Mouse (Mus musculus): ENCODE measurements around the gene Hexb. TPM values are rescaled to one million over a fixed set of nuclear protein-coding genes. Genes with fewer than 3 reads are reported as not detected.
"Not testable (repeated sequence)": the region's sequence is repeated elsewhere in the genome, so short reads cannot be mapped to it uniquely, and the experiment has no call there.

Gene Hexb
- polyA plus RNA-seq, 1 experiment = 180 TPM

DNA sequence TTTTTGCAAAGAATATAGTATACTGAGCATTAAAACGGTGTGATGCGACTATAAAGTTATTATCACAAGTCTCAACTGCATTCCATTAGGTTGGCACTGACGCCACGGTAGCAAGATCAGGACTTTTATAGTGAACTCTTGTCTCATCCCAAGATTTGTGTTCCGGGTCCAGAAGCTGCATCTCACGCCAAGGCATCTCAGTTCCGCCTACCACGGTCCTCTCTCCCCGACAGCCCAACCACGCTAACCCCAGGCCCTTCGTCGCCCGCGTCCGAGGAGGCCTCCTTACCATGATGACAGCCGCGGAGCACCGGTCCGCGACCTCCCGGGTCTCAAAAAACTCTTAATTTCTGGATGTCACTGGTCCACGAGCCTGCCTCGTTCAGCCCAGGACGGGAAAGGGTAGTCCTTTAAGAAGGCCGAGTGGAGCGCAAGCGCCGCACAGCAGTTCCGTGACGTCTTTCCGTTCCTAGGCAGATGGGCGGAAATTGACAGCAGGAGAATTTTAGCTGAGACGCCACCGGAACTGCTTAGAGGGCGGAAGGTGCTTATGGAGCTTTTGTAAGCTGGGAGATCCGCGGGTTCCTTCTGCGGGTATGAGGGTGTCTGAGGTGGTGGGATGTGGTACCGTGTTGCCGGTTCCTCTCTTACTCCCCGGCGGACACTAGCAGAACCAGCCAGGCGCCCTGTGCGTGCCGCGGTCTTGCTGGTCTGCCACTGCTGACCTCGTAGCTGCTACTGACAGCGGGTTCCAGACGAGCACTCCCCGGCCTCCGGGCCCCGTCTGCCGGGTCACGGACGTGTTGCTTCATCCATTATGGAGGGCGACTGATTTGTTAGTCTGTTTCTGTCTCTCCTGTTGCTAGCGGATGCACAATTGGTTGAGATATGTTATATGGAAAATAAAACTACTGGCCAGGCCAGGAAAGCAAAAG lies 60.4 kb downstream of the Hexb start, which contains the start of the genes Gfm2 and Nsa2:
Gene Gfm2, plus strand, starts transcription at position 472 of the 935 bp plus-strand sequence.
Gene Nsa2, minus strand, starts transcription at position 472 of the 935 bp plus-strand sequence.
- peak within 1 kb of the TSS; percentile 68 for H3K27ac ChIP-seq (ENCODE audit: control insufficient read depth, insufficient read depth, low read length)
- peaks cover 23% of the 10 kb centered on the region for H3K36me3 ChIP-seq (ENCODE audit: control insufficient read depth, insufficient read depth, low read length)
- H3K4me3 ChIP-seq (ENCODE audit: control insufficient read depth, insufficient read depth, low read length) = peak within 1 kb of the TSS; percentile 98
- under 1% methylated on average over 57 of the region's 57 CpGs for WGBS
- TF ChIP-seq POLR2A (IDR thresholded peaks at IDR 0.05; ENCODE audit: control insufficient read depth, extremely low read depth, insufficient read depth, low read length, poor library complexity) (peak; percentile 82), CTCF (IDR thresholded peaks at IDR 0.05; ENCODE audit: borderline replicate concordance, control insufficient read depth, extremely low read depth, insufficient read depth, low read length, poor library complexity) (peak; percentile 55; the same call in 1 of the 2 replicates)
- H3K4me1 ChIP-seq (replicated peaks; ENCODE audit: control insufficient read depth, insufficient read depth, low read length) = peaks cover 3% of the 10 kb centered on the region; the same call in 1 of the 2 replicates
- peak; percentile 89 for DNase-seq
- H3K27me3 ChIP-seq (ENCODE audit: control insufficient read depth, insufficient read depth, low read length) = no peaks in the 10 kb centered on the region

DNA sequence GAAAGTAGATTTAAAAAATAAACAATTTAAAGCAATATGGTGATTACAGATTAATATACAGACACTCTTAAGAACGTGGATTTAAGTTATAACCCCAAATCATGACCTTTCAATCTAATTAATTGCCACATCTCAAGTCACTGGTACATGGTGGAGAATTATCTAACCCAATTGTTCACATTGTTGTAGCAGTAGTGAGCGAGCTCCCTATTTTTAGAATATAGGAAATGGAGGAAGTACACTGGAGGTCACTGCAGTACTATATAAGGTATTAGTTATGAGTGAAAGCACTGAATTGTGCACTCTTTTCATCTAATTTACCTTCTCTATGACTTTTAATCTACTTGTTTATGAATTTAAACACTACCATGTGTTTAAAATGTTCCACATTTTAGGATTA lies 67.7 kb downstream of the Hexb start:
- H3K36me3 ChIP-seq (ENCODE audit: control insufficient read depth, insufficient read depth, low read length) = peaks cover 28% of the 10 kb centered on the region
- not testable (repeated sequence) for H3K4me1 ChIP-seq (replicated peaks; ENCODE audit: control insufficient read depth, insufficient read depth, low read length); H3K27me3 ChIP-seq (ENCODE audit: control insufficient read depth, insufficient read depth, low read length); H3K27ac ChIP-seq (ENCODE audit: control insufficient read depth, insufficient read depth, low read length); DNase-seq; H3K4me3 ChIP-seq (ENCODE audit: control insufficient read depth, insufficient read depth, low read length)
- no CpG with 5 or more reads among the region's 2 CpGs for WGBS

DNA sequence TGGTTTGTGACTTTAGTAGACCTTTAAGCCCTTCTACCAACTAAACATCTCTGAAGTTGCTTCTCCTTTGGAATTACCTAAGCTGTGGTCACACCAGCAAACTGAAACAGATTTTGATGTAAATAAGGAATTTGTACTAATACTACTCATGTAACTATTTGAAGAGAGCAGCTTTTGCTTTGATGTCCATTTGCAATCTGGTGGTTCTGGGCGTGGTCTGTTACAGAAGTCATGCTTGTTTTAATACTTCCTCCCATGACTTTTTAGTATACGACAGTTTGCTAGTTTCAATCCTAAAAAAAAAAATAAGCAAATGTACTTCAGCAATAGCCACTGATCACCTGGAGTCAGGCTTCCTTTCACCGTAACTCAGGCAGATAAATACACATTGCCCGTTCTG lies 68.5 kb downstream of the Hexb start:
- not testable (repeated sequence) for DNase-seq; H3K27me3 ChIP-seq (ENCODE audit: control insufficient read depth, insufficient read depth, low read length); H3K4me3 ChIP-seq (ENCODE audit: control insufficient read depth, insufficient read depth, low read length); H3K27ac ChIP-seq (ENCODE audit: control insufficient read depth, insufficient read depth, low read length); H3K4me1 ChIP-seq (replicated peaks; ENCODE audit: control insufficient read depth, insufficient read depth, low read length)
- WGBS = 95% methylated on average over 4 of the region's 4 CpGs
- peaks cover 23% of the 10 kb centered on the region for H3K36me3 ChIP-seq (ENCODE audit: control insufficient read depth, insufficient read depth, low read length)

Other genes with a start within 250 kb of the Hexb start
- 1.1 and 4.1 TPM in 2 replicates for gene 1700029F12Rik, start 164.0 kb downstream of the Hexb start, polyA plus RNA-seq (2012; rRNA removed)
- gene Fam169a, start 131.1 kb downstream of the Hexb start, polyA plus RNA-seq (2012; rRNA removed) = 0.03 TPM in 1 of 2 replicates, not detected in the other
- 0.90 and 1.5 TPM in 2 replicates for gene Gm6169, start 99.1 kb downstream of the Hexb start, polyA plus RNA-seq (2012; rRNA removed)
- gene Gfm2, start 60.4 kb downstream of the Hexb start, polyA plus RNA-seq (2012; rRNA removed) = 28.3 and 31.1 TPM in 2 replicates
- 28.3 and 37.3 TPM in 2 replicates for gene Nsa2, start 60.4 kb downstream of the Hexb start, polyA plus RNA-seq (2012; rRNA removed)
- 7.6 and 10.0 TPM in 2 replicates for gene Enc1, start 42.7 kb upstream of the Hexb start, polyA plus RNA-seq (2012; rRNA removed)